Mouse (Mus musculus) stomach, postnatal 0 days (tissue): ENCODE measurements around the gene Olfr1420.
"Not testable (repeated sequence)": the region's sequence is repeated elsewhere in the genome, so short reads cannot be mapped to it uniquely, and the experiment has no call there.

ENCODE experiments used
- CTCF ChIP-seq: IDR thresholded peaks from 2 replicates; pipeline ENCODE4 v1.5.1; 2016; ENCODE audit warnings: antibody characterized with exemption, low read depth, mild to moderate bottlenecking, moderate library complexity
- EP300 ChIP-seq: optimal IDR thresholded peaks from 2 replicates; pipeline ENCODE3; 2016; ENCODE audit warnings: antibody characterized with exemption

DNA sequence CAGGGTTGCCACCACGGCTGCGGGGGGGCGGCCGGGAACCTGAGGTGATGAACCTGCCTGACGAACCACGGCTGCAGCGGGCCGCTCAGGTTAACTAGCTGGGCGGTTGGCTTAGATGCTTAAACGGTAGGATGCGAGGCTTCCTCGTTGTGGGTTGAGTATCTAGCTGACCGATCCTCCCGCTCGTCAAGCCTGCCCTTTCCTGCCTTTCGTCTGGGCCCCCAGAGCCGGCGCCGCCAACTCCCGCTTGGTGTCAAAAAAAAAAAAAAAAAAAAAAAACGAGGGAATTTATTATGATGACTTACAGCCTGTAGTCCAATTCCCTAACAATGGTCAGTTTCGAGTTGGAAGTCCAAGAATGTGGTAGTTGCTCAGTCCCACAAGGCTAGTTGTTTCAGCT, 8.0 kb upstream of the Olfr1420 start:
- TF ChIP-seq CTCF, EP300: not testable (repeated sequence)
